Mouse (Mus musculus) layer of hippocampus, adult 11-12 months (tissue): ENCODE data around the gene Pitpnm3.

ENCODE experiments used
- DNase-seq: peaks from one replicate; pipeline ENCODE4 v3.0.0; 2022; ENCODE audit warnings: low spot score

Gene Pitpnm3

GRCm38 (mm10) chr11:72050168-72050894 lies 85.2 kb downstream of the Pitpnm3 start:
- no peak for DNase-seq

- no peak for DNase-seq
Observed at GRCm38 (mm10) chr11:72049171-72049759, 86.3 kb downstream of the Pitpnm3 start.

- DNase-seq, result no peak
Observed at GRCm38 (mm10) chr11:72048730-72049129, 86.8 kb downstream of the Pitpnm3 start.

GRCm38 (mm10) chr11:72044231-72044630 lies 91.3 kb downstream of the Pitpnm3 start:
- no peak for DNase-seq

- DNase-seq, result no peak
Observed at GRCm38 (mm10) chr11:72042631-72043030, 92.9 kb downstream of the Pitpnm3 start.

- peak; percentile 80 for DNase-seq
Observed at GRCm38 (mm10) chr11:72041768-72042607, 93.6 kb downstream of the Pitpnm3 start, which contains the start of gene Pimreg. Gene Pimreg, plus strand, starts transcription at chr11:72042032.

GRCm38 (mm10) chr11:72041290-72041767 lies 94.2 kb downstream of the Pitpnm3 start:
- DNase-seq, result no peak

GRCm38 (mm10) chr11:72039599-72040386 lies 95.8 kb downstream of the Pitpnm3 start:
- DNase-seq, result no peak

GRCm38 (mm10) chr11:72037996-72038395 lies 97.6 kb downstream of the Pitpnm3 start:
- DNase-seq, result peak; percentile 86

- no peak for DNase-seq
Observed at GRCm38 (mm10) chr11:72037409-72037808, 98.2 kb downstream of the Pitpnm3 start, which contains the start of gene Aipl1. Gene Aipl1, minus strand, starts transcription at chr11:72037509.

- no peak for DNase-seq
Observed at GRCm38 (mm10) chr11:72032589-72032988, 103.0 kb downstream of the Pitpnm3 start.

GRCm38 (mm10) chr11:72032091-72032490 lies 103.5 kb downstream of the Pitpnm3 start:
- DNase-seq, result no peak

GRCm38 (mm10) chr11:72031353-72031752 lies 104.2 kb downstream of the Pitpnm3 start:
- no peak for DNase-seq

GRCm38 (mm10) chr11:72029143-72029542 lies 106.4 kb downstream of the Pitpnm3 start:
- peak; percentile 37 for DNase-seq

GRCm38 (mm10) chr11:72027836-72028235 lies 107.7 kb downstream of the Pitpnm3 start:
- DNase-seq, result no peak

GRCm38 (mm10) chr11:72026516-72026915 lies 109.1 kb downstream of the Pitpnm3 start:
- no peak for DNase-seq

GRCm38 (mm10) chr11:72025843-72026242 lies 109.7 kb downstream of the Pitpnm3 start:
- DNase-seq, result no peak

- peak; percentile 67 for DNase-seq
Observed at GRCm38 (mm10) chr11:72024193-72024781, 111.3 kb downstream of the Pitpnm3 start.

GRCm38 (mm10) chr11:72023581-72023980 lies 112.0 kb downstream of the Pitpnm3 start:
- DNase-seq, result no peak

GRCm38 (mm10) chr11:72022827-72023226 lies 112.8 kb downstream of the Pitpnm3 start:
- DNase-seq, result no peak

- DNase-seq, result no peak
Observed at GRCm38 (mm10) chr11:72021015-72021414, 114.6 kb downstream of the Pitpnm3 start.
